Mouse (Mus musculus): Measurements from ENCODE around the gene Ptma. TPM values are rescaled to one million over a fixed set of nuclear protein-coding genes. Genes with fewer than 3 reads are reported as not detected.
"Not testable (repeated sequence)": the region's sequence is repeated elsewhere in the genome, so short reads cannot be mapped to it uniquely, and the experiment has no call there.

The Ptma gene
- polyA plus RNA-seq, 1 experiment, result 672 TPM

DNA sequence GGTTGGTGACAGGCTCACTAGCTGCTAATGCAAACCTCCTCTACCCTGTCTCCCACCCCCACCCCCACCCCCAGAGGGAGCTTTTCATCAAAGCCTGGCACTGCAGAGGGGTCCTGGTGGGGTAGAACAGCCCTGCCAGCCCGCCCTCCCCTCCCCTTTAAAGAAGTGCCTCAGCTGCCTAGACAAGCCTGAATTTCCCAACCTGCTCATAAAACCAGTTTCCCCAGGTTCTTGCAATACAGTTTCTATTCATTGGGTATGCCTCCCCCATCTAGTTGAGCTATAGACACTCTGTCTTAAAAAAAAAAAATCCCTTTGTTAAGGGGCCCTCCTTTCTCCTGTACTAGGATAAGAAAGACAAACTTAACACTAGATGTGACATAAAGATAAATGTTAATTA, 43.8 kb upstream of the Ptma start:
- Histone ChIP-seq H3K27ac (ENCODE audit: insufficient read depth, low read length) (no peak overlapping the region), H3K27me3 (ENCODE audit: control insufficient read depth, insufficient read depth, low read length) (no peaks in the 10 kb centered on the region), H3K4me1 (ENCODE audit: control insufficient read depth, insufficient read depth, low read length) (no peaks in the 10 kb centered on the region), H3K4me3 (replicated peaks; ENCODE audit: insufficient read depth, low read depth, low read length) (no peak overlapping the region)
- 50% methylated on average over 1 of the region's 1 CpGs for WGBS
- no peak for DNase-seq
- TF ChIP-seq CTCF (IDR thresholded peaks at IDR 0.05; ENCODE audit: borderline replicate concordance, insufficient read depth, low read depth, low read length) (no peak), POLR2A (IDR thresholded peaks at IDR 0.05; ENCODE audit: borderline replicate concordance, insufficient read depth, low read length) (no peak)

DNA sequence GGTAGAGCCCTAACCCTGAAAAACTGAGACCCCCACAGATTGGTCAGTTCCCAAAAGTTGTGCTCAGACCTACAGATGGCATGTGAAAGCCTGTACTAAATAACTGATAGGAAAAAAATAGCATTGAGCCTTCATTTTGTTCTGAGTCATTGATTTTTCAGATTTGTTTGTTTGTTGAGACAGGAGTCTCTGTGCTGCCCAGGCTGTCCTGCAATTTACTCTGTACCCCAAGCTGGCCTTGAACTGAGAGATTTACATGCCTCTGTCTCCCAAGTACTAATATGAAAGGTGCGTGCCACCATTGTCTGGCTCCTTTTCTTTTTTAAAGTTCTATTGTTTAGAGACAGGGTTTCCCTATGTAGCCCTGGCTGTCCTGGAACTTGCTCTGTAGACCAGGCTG, 41.2 kb upstream of the Ptma start:
- Histone ChIP-seq H3K4me1 (ENCODE audit: control insufficient read depth, insufficient read depth, low read length) (no peaks in the 10 kb centered on the region; the same call in 1 of the 2 replicates), H3K27me3 (ENCODE audit: control insufficient read depth, insufficient read depth, low read length) (no peaks in the 10 kb centered on the region), H3K27ac (ENCODE audit: insufficient read depth, low read length) (no peak overlapping the region), H3K4me3 (replicated peaks; ENCODE audit: insufficient read depth, low read depth, low read length) (no peak overlapping the region)
- 97% methylated on average over 1 of the region's 1 CpGs for WGBS
- no peak for DNase-seq
- no peak for TF ChIP-seq CTCF (IDR thresholded peaks at IDR 0.05; ENCODE audit: borderline replicate concordance, insufficient read depth, low read depth, low read length)
- TF ChIP-seq POLR2A (IDR thresholded peaks at IDR 0.05; ENCODE audit: borderline replicate concordance, insufficient read depth, low read length), result no peak

DNA sequence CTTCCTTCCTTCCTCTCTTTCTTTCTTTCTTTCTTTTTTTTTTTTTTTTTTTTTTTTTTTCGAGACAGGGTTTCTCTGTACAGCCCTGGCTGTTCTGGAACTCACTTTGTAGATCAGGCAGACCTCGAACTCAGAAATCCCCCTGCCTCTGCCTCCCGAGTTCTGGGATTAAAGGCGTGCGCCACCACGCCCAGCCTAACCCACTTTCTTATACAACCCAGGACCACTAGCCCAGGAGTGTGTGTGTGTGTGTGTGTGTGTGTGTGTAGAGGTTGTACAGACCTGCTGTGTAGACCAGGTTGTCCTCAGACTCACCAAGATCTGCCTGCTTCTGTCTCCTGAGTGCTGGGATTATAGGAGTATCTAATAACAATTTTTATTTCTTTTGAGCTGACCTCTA, 40.7 kb upstream of the Ptma start:
- 97% methylated on average over 6 of the region's 6 CpGs for WGBS
- DNase-seq; H3K4me3 ChIP-seq (replicated peaks; ENCODE audit: insufficient read depth, low read depth, low read length); H3K4me1 ChIP-seq (ENCODE audit: control insufficient read depth, insufficient read depth, low read length); H3K27ac ChIP-seq (ENCODE audit: insufficient read depth, low read length); H3K27me3 ChIP-seq (ENCODE audit: control insufficient read depth, insufficient read depth, low read length): not testable (repeated sequence)

DNA sequence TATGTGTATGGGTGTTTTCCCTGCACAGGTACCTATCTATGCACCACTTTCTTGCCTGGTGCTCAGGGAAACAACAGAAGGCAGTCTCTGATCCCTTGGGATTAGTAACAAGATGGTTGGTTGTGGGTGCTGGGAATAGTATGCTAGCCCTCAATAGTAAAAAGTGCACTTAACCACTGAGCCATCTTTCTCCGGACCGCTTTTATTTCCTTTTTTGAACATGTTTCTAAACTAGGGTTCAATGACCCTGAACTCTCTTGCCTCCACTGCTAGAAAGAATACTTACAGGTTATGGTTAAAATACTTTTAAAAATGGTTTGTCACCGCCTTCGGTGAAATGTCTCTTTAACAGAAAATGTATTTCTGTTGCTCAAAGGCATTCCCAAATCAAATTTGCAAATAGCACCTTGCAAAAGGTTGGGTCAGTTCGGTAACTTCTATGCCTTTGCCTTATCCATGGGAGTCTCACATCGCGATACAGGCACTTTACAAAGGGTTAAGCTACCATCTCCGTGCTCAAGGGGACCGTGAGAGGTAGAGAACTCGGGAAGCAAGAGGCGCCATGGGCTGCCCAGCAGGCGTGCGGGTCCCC, 39.7 kb upstream of the Ptma start:
- H3K27me3 ChIP-seq (ENCODE audit: control insufficient read depth, insufficient read depth, low read length), result no peaks in the 10 kb centered on the region
- TF ChIP-seq POLR2A (IDR thresholded peaks at IDR 0.05; ENCODE audit: borderline replicate concordance, insufficient read depth, low read length) (no peak), CTCF (IDR thresholded peaks at IDR 0.05; ENCODE audit: borderline replicate concordance, insufficient read depth, low read depth, low read length) (no peak)
- H3K27ac ChIP-seq (ENCODE audit: insufficient read depth, low read length), result peak overlapping the region; percentile 86
- H3K4me1 ChIP-seq (ENCODE audit: control insufficient read depth, insufficient read depth, low read length), result no peaks in the 10 kb centered on the region; the same call in 1 of the 2 replicates
- H3K4me3 ChIP-seq (replicated peaks; ENCODE audit: insufficient read depth, low read depth, low read length), result peak overlapping the region; percentile 56
- no peak for DNase-seq
- 9% methylated on average over 13 of the region's 13 CpGs for WGBS

DNA sequence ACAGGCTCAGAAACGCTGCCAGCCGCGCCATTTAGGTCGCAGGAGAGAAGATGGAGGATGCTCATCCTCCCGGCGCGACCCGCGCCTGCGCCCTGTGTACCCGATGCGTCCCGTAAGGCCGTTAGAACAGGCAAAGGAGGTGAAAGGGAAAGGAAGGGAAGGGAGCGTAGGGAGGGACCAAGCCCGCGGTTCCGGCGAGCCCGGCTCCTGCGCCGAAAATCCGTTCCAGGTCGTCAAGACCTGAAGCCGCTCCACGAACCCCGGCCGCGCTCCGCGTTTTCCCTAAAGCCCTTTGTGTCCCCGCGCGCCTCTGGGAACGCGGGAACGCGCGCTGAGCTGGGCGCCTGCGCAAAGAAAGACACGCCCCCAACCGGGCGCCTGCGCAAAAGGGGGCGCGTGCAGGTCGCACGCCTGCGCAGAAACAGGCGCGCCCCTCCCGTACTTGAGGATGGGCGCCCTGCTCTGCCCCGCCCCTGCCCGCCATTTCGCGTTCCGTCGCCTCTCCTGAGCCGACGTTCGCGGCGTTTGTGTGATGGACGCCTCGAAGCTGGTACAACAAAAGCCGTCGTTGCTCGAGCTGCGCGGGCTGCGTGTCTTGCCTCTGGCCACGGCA, 39.1 kb upstream of the Ptma start:
- Histone ChIP-seq H3K27ac (ENCODE audit: insufficient read depth, low read length) (peak overlapping the region; percentile 88), H3K4me1 (ENCODE audit: control insufficient read depth, insufficient read depth, low read length) (no peaks in the 10 kb centered on the region; the same call in 1 of the 2 replicates), H3K27me3 (ENCODE audit: control insufficient read depth, insufficient read depth, low read length) (no peaks in the 10 kb centered on the region), H3K4me3 (replicated peaks; ENCODE audit: insufficient read depth, low read depth, low read length) (peak overlapping the region; percentile 88)
- TF ChIP-seq POLR2A (IDR thresholded peaks at IDR 0.05; ENCODE audit: borderline replicate concordance, insufficient read depth, low read length) (peak; percentile 99), CTCF (IDR thresholded peaks at IDR 0.05; ENCODE audit: borderline replicate concordance, insufficient read depth, low read depth, low read length) (no peak)
- WGBS, result under 1% methylated on average over 74 of the region's 74 CpGs
- peak; percentile 99 to 100 for DNase-seq

DNA sequence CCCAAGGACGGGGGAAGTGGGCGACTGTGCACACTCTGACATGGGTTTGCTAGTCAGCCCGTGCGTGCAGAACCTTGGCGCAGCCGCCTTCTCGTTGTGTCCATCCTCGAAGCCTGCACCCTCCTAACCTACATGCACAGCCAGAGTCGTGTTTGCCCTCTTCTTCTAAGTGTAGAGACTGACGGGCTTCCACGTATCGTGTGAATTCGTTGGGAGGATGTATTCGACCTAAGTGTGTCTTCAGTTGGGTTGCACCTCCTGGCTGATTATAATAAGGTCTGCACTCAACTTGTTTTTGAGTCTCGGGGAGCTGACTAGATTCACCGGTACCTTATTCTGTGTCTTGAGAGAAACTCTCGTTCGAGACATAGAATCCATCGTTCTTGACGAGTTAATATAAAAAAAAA, 38.6 kb upstream of the Ptma start:
- Histone ChIP-seq H3K4me3 (replicated peaks; ENCODE audit: insufficient read depth, low read depth, low read length) (peak overlapping the region; percentile 88), H3K27ac (ENCODE audit: insufficient read depth, low read length) (peak overlapping the region; percentile 88), H3K4me1 (ENCODE audit: control insufficient read depth, insufficient read depth, low read length) (no peaks in the 10 kb centered on the region; the same call in 1 of the 2 replicates), H3K27me3 (ENCODE audit: control insufficient read depth, insufficient read depth, low read length) (no peaks in the 10 kb centered on the region)
- DNase-seq, result no peak
- 5% methylated on average over 20 of the region's 20 CpGs for WGBS
- TF ChIP-seq CTCF (IDR thresholded peaks at IDR 0.05; ENCODE audit: borderline replicate concordance, insufficient read depth, low read depth, low read length) (no peak), POLR2A (IDR thresholded peaks at IDR 0.05; ENCODE audit: borderline replicate concordance, insufficient read depth, low read length) (no peak)

DNA sequence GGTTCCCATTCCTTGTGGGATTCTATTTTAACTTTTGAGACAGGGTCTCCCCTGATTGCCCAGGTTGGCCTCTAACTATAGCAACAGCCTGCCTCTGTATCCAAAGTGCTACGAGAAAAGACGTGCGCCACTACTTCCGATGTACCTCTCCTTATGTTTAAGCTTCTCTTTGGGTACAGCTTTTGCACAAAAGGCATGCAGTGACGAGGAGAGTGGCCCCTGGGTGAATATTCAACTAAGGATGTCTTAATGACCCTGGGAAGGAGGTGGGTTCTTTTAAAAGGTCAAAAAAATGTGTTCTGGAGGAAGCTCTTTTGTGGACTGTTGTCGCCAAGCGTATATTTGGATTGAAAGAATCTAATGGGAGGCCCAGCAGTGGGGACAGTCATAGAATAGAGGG, 38.2 kb upstream of the Ptma start:
- no peak for TF ChIP-seq CTCF (IDR thresholded peaks at IDR 0.05; ENCODE audit: borderline replicate concordance, insufficient read depth, low read depth, low read length)
- TF ChIP-seq POLR2A (IDR thresholded peaks at IDR 0.05; ENCODE audit: borderline replicate concordance, insufficient read depth, low read length), result no peak
- 63% methylated on average over 7 of the region's 7 CpGs for WGBS
- Histone ChIP-seq H3K27me3 (ENCODE audit: control insufficient read depth, insufficient read depth, low read length) (no peaks in the 10 kb centered on the region), H3K4me3 (replicated peaks; ENCODE audit: insufficient read depth, low read depth, low read length) (peak overlapping the region; percentile 31), H3K27ac (ENCODE audit: insufficient read depth, low read length) (peak overlapping the region; percentile 23; the same call in 1 of the 2 replicates), H3K4me1 (ENCODE audit: control insufficient read depth, insufficient read depth, low read length) (no peaks in the 10 kb centered on the region; the same call in 1 of the 2 replicates)
- DNase-seq, result peak in 1 of 2 experiments; percentile 39

DNA sequence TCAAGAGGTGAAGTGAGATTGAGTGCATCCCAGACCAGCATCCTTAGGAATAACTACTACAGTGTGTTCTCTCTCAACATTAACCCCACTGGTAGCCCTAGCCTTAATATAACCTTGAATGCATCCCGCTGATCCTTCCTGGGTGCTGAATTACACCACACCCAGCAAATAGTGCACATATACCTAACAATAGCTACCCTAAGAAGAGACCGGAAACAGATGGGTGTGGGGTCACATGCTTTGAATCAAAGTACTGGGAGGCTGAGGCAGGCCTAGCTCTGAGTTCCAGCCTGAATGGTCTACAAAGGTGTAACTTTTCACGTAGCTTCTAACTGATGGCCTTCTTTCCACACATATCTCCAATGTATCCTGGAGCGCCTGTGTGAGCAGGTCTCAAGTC, 37.8 kb upstream of the Ptma start:
- 97% methylated on average over 4 of the region's 4 CpGs for WGBS
- H3K27me3 ChIP-seq (ENCODE audit: control insufficient read depth, insufficient read depth, low read length), result no peaks in the 10 kb centered on the region
- H3K27ac ChIP-seq (ENCODE audit: insufficient read depth, low read length), result peak overlapping the region; percentile 23; the same call in 1 of the 2 replicates
- H3K4me3 ChIP-seq (replicated peaks; ENCODE audit: insufficient read depth, low read depth, low read length), result peak overlapping the region; percentile 31
- no peaks in the 10 kb centered on the region; the same call in 1 of the 2 replicates for H3K4me1 ChIP-seq (ENCODE audit: control insufficient read depth, insufficient read depth, low read length)
- TF ChIP-seq CTCF (IDR thresholded peaks at IDR 0.05; ENCODE audit: borderline replicate concordance, insufficient read depth, low read depth, low read length), result no peak
- no peak for TF ChIP-seq POLR2A (IDR thresholded peaks at IDR 0.05; ENCODE audit: borderline replicate concordance, insufficient read depth, low read length)
- DNase-seq, result peak in 1 of 2 experiments; percentile 33

All from cerebellum, adult 2 months (tissue).